Mouse (Mus musculus): ENCODE measurements around the gene Fmod.

Gene Fmod

DNA sequence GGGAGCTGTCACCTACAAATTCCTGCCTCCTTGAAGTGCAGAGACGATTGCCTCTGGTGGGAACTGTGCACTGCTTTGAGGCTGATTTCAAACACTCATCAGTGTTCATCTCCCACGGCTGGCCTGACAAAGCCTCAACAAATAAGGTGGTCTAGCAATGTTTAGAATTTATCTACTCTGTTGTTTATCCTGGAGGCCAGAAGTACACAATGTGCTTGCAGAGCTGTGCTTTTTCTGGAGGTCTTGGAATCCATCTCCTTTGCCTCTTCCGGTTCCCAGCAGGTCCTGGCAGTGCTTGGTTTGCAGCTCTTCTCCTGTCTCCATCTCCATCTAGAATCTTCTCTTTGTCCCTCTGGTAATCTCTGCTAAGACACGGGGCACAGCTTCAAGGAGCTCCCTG lies 19.2 kb downstream of the Fmod start:
- no peak for DNase-seq (ENCODE audit: low spot score)

- DNase-seq (ENCODE audit: low spot score) = no peak
These were observed 20.7 kb downstream of the Fmod start for GRCm38 (mm10) chr1:134057736-134058135.

DNA sequence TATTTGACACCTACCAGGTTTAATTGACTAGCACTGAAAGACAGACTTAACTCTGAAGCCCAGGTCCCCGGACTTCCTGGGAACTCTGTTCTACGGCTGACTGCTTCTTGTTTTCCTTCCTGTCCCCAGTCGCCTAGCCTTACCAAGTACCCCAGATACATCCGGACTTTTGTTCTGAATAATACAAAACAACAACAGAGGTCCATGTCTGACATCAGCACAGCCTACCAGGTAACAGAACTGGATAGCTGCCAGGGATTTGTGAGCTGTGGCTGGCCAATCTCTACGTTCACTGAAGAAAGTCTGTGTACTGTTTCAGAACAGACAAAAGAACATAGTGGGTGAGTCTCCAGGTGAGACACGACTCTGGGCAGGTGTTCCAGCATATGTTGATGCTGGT lies 21.8 kb downstream of the Fmod start:
- no peak for DNase-seq (ENCODE audit: low spot score)

DNA sequence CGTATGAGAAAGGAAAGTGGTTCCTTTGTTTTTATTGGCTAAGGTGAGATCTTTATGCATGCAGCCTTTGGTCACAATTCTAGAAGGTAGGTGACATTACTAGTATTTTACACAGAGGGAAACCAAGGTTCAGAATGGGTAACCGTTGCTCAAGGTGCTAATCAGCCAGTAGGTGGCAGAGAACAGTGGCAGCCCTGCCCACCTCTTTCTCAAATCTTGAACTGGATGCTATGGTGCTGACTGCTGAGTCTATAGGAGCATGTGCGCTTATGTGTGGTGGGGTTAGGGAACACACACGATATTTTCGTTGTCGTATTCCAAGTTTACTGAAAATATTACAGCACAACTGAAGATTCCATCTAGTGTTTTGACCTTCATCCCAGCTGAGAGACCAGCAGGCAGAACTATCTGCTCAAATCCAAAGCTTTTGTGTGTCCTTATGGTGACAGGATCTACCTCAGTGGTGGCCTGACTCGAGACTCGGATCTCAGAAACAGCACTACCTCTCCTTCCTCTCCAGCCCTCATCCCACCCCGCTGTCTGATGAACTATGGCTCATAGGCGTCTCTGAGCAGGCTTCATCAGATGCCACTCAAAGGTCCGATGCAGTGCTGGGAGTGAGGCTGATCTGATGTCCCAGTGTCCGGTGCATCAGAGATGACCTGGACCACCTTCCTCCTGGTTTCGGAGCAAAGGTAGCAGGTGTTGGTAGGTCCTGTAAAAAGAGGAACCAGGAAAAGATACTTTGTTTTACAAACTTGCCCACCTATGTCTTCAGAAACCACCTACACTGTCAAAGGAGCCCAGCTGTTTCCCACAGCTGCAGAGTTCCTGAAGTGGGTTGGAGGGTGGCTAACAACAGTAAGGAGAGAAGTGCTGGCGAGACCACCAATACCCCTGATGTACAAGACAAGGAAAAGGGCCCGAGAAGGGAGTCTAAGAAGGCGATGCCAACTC lies 23.0 kb downstream of the Fmod start:
- no peak for DNase-seq (ENCODE audit: low spot score)

- peak; percentile 62 for DNase-seq (ENCODE audit: low spot score)
These were observed 24.0 kb downstream of the Fmod start for GRCm38 (mm10) chr1:134060849-134061569.

DNA sequence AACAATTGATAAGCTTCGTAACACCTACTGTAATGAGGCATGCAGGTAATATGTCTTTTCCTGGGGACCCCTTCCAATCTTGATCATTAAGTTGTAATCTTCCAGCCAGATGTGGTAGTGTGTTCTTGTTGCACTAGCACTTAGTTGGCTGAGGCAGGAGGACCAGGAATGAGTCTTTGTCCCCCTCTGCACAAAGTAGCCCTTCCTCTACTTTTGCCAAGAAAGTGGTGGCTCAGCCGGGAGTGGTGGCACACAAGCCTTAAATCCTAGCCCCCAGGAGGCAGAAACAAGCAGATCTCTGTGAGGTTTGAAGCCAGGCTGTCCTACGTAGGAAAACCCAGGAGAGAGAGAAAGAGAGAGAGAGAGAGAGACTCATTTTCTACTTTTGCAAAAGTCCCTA lies 24.9 kb downstream of the Fmod start:
- no peak for DNase-seq (ENCODE audit: low spot score)

DNA sequence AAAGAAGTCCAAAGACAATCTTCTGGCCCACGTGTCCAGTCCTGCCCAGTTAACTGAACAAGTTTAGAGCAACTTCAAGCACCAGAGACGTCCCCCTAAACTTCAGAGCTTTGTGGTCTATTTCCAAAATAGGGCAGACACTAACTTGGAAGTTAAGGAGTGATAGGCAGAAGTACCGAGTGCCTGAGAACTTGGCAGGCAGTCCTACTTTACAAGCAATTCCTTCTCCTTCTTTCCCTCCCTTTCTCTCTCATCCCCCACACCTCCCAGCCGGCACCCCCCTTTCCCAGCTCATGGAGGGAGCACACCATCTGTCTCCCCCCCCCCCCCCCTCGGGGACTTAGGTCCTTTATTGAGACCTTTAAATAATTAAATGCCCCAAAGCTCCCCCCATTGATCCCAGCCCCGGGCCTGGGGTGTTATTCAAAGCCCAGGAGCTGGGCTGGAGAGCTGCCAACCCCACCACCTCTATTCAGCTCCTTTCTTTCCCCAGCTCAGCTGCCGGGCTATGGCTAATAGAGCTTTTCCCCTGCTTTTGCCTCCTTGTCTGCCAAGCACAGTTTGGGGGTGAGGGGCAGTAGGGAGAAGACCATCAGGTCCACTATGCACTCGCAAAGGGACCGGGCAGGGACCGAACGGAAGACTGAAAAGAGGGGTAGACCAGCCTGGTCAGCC lies 25.5 kb downstream of the Fmod start:
- no peak for DNase-seq (ENCODE audit: low spot score)

- no peak for DNase-seq (ENCODE audit: low spot score)
These were observed 26.2 kb downstream of the Fmod start for GRCm38 (mm10) chr1:134063086-134063772.

DNA sequence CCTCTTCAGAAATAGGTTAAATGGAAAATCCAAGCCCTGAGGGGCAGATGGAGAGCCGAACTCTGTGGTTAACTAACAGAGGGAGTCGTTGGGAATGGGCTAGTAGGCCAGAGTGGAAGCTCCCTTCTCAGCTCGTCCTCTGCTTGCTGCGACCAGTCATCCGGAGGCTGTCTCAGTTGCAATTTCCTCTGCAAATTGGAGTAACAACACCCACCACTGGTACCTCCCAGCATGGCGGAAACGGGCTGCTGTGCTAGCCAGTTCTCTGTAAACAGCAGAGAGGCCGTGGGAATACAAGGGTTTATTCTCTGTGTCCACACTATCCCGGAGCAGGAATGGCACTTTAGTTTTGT lies 26.7 kb downstream of the Fmod start:
- no peak for DNase-seq (ENCODE audit: low spot score)

- DNase-seq (ENCODE audit: low spot score) = no peak
These were observed 27.3 kb downstream of the Fmod start for GRCm38 (mm10) chr1:134064296-134064831.

DNA sequence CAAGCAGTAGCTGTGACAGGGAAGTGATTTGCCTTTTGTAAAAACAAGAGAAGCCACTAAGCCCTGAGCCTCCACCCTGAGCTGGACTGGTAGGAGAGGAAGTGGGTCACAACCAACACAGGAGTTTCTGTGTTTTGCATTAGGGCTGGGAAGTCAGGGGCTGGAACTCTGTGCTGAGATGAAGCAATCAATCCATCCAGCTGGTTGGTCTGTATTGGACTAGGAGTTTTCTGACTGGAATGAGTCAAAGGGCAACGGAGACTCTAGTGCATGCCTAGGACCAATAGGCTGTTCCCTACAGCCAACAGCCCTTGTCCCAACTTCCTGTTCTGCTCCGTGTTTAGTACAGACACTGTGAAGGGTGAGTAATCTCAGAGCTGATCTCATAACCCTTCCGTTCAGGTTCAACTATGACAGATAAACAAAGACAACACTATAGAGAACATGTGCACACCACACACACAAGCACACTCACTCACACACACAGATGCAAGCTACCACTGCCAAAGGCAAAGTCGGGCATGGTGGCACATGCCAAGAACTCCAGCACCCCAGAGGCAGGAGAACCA lies 28.3 kb downstream of the Fmod start:
- DNase-seq (ENCODE audit: low spot score) = no peak

- DNase-seq (ENCODE audit: low spot score) = no peak
These were observed 29.5 kb downstream of the Fmod start for GRCm38 (mm10) chr1:134066554-134066953.

DNA sequence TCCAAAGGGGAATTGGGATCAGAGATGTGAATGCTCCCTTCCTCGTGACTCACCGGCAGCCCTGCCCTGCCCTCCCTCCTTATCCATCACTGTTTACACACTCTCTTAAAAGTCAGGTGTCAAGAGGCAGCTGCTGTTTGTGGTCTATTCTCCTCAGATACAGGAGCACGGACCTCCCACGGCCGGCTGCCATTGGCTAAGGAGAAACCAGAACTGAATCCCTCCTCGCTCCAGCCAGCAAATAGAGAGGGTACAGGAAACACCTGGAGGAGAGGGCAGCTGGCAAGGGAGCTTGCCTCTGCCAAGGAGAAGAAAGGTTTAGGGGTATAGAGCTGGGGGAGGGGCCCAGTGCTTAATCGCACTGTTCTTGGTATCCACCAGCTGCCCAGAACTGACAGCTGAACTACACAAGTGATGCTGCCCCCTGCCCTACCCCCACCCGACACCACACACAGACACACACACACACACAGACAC lies 30.1 kb downstream of the Fmod start:
- no peak for DNase-seq (ENCODE audit: low spot score)

- no peak for DNase-seq (ENCODE audit: low spot score)
These were observed 33.1 kb downstream of the Fmod start for GRCm38 (mm10) chr1:134070099-134070669.

- no peak for DNase-seq (ENCODE audit: low spot score)
These were observed 34.5 kb downstream of the Fmod start for GRCm38 (mm10) chr1:134071411-134072018.

- no peak for DNase-seq (ENCODE audit: low spot score)
These were observed 36.1 kb downstream of the Fmod start for GRCm38 (mm10) chr1:134073061-134073564.

DNA sequence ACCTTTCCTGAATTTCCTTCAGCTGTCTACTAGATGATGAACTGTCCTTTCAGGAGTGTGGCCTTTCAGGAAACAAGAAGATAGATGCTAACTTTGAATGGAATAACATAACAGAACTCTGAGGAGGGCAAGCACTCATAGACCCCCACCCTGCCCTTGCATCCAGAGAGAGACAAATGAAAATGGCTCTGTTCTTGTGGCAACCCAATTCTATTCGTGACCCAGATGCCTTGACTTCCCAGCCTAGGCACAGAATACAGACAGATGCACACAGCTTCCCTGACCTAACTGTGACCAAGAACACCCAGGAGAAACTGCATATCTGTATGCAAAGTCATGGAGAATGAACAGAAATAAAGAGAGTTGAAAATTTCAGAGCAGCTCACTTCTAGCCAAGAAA lies 36.6 kb downstream of the Fmod start:
- no peak for DNase-seq (ENCODE audit: low spot score)

GRCm38 (mm10) chr1:134074184-134074583 lies 37.1 kb downstream of the Fmod start:
- no peak for DNase-seq (ENCODE audit: low spot score)

DNA sequence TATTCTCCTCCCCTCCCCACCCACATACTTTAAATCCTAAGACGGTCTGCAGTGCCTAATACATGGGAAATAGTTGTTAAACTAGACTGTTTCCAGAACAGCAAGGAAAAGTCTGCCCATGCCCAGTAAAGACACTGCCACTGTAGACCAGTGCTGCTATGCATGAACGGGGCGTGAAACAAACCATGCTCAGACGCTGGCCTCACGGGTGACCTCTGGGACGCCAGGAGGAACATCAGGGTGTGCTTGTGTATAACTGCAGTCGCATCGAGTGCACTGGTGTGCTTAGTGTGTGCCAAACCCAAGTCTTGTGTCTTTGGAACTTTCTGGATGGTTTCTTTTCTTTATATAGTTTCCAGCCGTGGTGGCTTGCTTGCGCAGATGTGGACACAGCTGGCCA lies 37.6 kb downstream of the Fmod start:
- no peak for DNase-seq (ENCODE audit: low spot score)

GRCm38 (mm10) chr1:134075532-134075931 lies 38.5 kb downstream of the Fmod start:
- no peak for DNase-seq (ENCODE audit: low spot score)
